Mouse (Mus musculus) heart, embryonic 10.5 days (tissue): ENCODE measurements around the gene Rnaseh2c. TPM values are rescaled to one million over a fixed set of nuclear protein-coding genes. Genes with fewer than 3 reads are reported as not detected.
A peak's percentile ranks its signal among the peaks of the same experiment; 100 is the strongest.

Source experiments
- DNase-seq: peaks from one replicate; pipeline ENCODE4 v3.0.0-alpha.2; 2017; ENCODE audit warnings: low spot score
- H3K27ac ChIP-seq: fragments of 300-500 bp; sonication (generic); 2 replicates; pipeline ENCODE4 v1.5.1; 2016; ENCODE audit warnings: mild to moderate bottlenecking
- H3K27me3 ChIP-seq: fragments of 300-500 bp; sonication (generic); 2 replicates; pipeline ENCODE4 v1.6.1; 2016; ENCODE audit warnings: mild to moderate bottlenecking; ENCODE audit not compliant: poor library complexity, insufficient read depth, severe bottlenecking
- H3K36me3 ChIP-seq: fragments of 300-500 bp; sonication (generic); 2 replicates; pipeline ENCODE4 v1.6.1; 2016; ENCODE audit warnings: mild to moderate bottlenecking, moderate library complexity
- H3K4me1 ChIP-seq: fragments of 300-500 bp; sonication (generic); 2 replicates; pipeline ENCODE4 v1.6.1; 2016; ENCODE audit warnings: mild to moderate bottlenecking
- H3K4me3 ChIP-seq: fragments of 300-500 bp; sonication (generic); 2 replicates; pipeline ENCODE4 v1.5.1; 2016; ENCODE audit warnings: mild to moderate bottlenecking, moderate library complexity
- H3K9me3 ChIP-seq: fragments of 300-500 bp; sonication (generic); 2 replicates; pipeline ENCODE4 v1.6.1; 2016; ENCODE audit warnings: mild to moderate bottlenecking, moderate library complexity
- WGBS: fragments of 180-500 bp; shearing (Covaris S2); methylation state at CpG from one replicate; pipeline ENCODE4 v1.1.7; 2016; 5-methylcytosine and 5-hydroxymethylcytosine counted together
- polyA plus RNA-seq: library from polyadenylated mRNA; unstranded; fragments of >200 nt; fragmentation: Nextera tagmentation; extraction: Ambion mirVana; gene quantifications from 2 replicates; pipeline ENCODE4 v1.2.1, GENCODE M21; 2016

The Rnaseh2c gene
- polyA plus RNA-seq, result 113 and 142 TPM in 2 replicates

GRCm38 (mm10) chr19:5601752-5602541 lies at the start of gene Rnaseh2c:
Rnaseh2c (plus strand) TSS chr19:5601873.
- Histone ChIP-seq H3K27ac (peak within 1 kb of the TSS; percentile 92), H3K4me1 (peaks cover 16% of the 10 kb centered on the region), H3K36me3 (peaks cover 43% of the 10 kb centered on the region), H3K27me3 (no peaks in the 10 kb centered on the region), H3K9me3 (no peaks in the 10 kb centered on the region), H3K4me3 (peak within 1 kb of the TSS; percentile 95)
- peak; percentile 94 for DNase-seq
- under 1% methylated on average over 64 of the region's 64 CpGs for WGBS

- Histone ChIP-seq H3K9me3 (no peaks in the 10 kb centered on the region), H3K36me3 (no peaks in the 10 kb centered on the region), H3K4me1 (peaks cover 10% of the 10 kb centered on the region), H3K4me3 (no peak overlapping the region), H3K27ac (no peak overlapping the region), H3K27me3 (peaks cover 96% of the 10 kb centered on the region)
- DNase-seq, result no peak
- WGBS, result 53% methylated on average over 8 of the region's 8 CpGs
These were observed 47.9 kb upstream of the Rnaseh2c start for GRCm38 (mm10) chr19:5553802-5554201.

- peaks cover 10% of the 10 kb centered on the region for H3K4me1 ChIP-seq
- no peak overlapping the region for H3K4me3 ChIP-seq
- H3K9me3 ChIP-seq, result no peaks in the 10 kb centered on the region
- H3K36me3 ChIP-seq, result no peaks in the 10 kb centered on the region
- WGBS, result 76% methylated on average over 14 of the region's 14 CpGs
- no peak overlapping the region for H3K27ac ChIP-seq
- peaks cover 96% of the 10 kb centered on the region for H3K27me3 ChIP-seq
- DNase-seq, result no peak
These were observed 47.5 kb upstream of the Rnaseh2c start for GRCm38 (mm10) chr19:5554212-5554611.

GRCm38 (mm10) chr19:5558169-5558568 lies 43.5 kb upstream of the Rnaseh2c start:
- Histone ChIP-seq H3K27me3 (peaks cover 98% of the 10 kb centered on the region), H3K4me3 (no peak overlapping the region), H3K27ac (no peak overlapping the region), H3K4me1 (peaks cover 24% of the 10 kb centered on the region), H3K36me3 (no peaks in the 10 kb centered on the region), H3K9me3 (no peaks in the 10 kb centered on the region)
- 53% methylated on average over 7 of the region's 7 CpGs for WGBS
- DNase-seq, result no peak

GRCm38 (mm10) chr19:5558770-5559169 lies 42.9 kb upstream of the Rnaseh2c start:
- no peaks in the 10 kb centered on the region for H3K9me3 ChIP-seq
- 61% methylated on average over 8 of the region's 8 CpGs for WGBS
- no peak overlapping the region for H3K27ac ChIP-seq
- no peaks in the 10 kb centered on the region for H3K36me3 ChIP-seq
- H3K4me1 ChIP-seq, result peaks cover 24% of the 10 kb centered on the region
- H3K27me3 ChIP-seq, result peaks cover 98% of the 10 kb centered on the region
- H3K4me3 ChIP-seq, result no peak overlapping the region
- no peak for DNase-seq

- peaks cover 98% of the 10 kb centered on the region for H3K27me3 ChIP-seq
- no peak overlapping the region for H3K27ac ChIP-seq
- H3K4me3 ChIP-seq, result peak overlapping the region; percentile 55; the same call in 1 of the 2 replicates
- no peaks in the 10 kb centered on the region for H3K36me3 ChIP-seq
- peaks cover 24% of the 10 kb centered on the region for H3K4me1 ChIP-seq
- WGBS, result 21% methylated on average over 7 of the region's 8 CpGs
- DNase-seq, result no peak
- no peaks in the 10 kb centered on the region for H3K9me3 ChIP-seq
These were observed 42.4 kb upstream of the Rnaseh2c start for GRCm38 (mm10) chr19:5559229-5559628.

- 1% methylated on average over 69 of the region's 69 CpGs for WGBS
- H3K9me3 ChIP-seq, result no peaks in the 10 kb centered on the region
- DNase-seq, result no peak
- no peaks in the 10 kb centered on the region for H3K36me3 ChIP-seq
- peaks cover 24% of the 10 kb centered on the region for H3K4me1 ChIP-seq
- no peak overlapping the region for H3K27ac ChIP-seq
- peak overlapping the region; percentile 55 for H3K4me3 ChIP-seq
- peaks cover 98% of the 10 kb centered on the region for H3K27me3 ChIP-seq
These were observed 41.8 kb upstream of the Rnaseh2c start for GRCm38 (mm10) chr19:5559631-5560456.

- Histone ChIP-seq H3K27me3 (peaks cover 100% of the 10 kb centered on the region), H3K27ac (no peak within 1 kb of the TSS), H3K36me3 (no peaks in the 10 kb centered on the region), H3K4me1 (peaks cover 24% of the 10 kb centered on the region), H3K9me3 (no peaks in the 10 kb centered on the region), H3K4me3 (peak within 1 kb of the TSS; percentile 55)
- WGBS, result under 1% methylated on average over 57 of the region's 57 CpGs
- DNase-seq, result no peak
These were observed 41.1 kb upstream of the Rnaseh2c start, which contains the start of gene Ovol1 for GRCm38 (mm10) chr19:5560457-5561041. Ovol1 (minus strand) TSS chr19:5560646.

GRCm38 (mm10) chr19:5561252-5561790 lies 40.4 kb upstream of the Rnaseh2c start:
- DNase-seq, result no peak
- peaks cover 100% of the 10 kb centered on the region for H3K27me3 ChIP-seq
- no peak overlapping the region for H3K27ac ChIP-seq
- no peaks in the 10 kb centered on the region for H3K9me3 ChIP-seq
- H3K4me3 ChIP-seq, result peak overlapping the region; percentile 55
- H3K4me1 ChIP-seq, result peaks cover 24% of the 10 kb centered on the region
- no peaks in the 10 kb centered on the region for H3K36me3 ChIP-seq
- 16% methylated on average over 10 of the region's 10 CpGs for WGBS

- no peak overlapping the region for H3K4me3 ChIP-seq
- no peak overlapping the region for H3K27ac ChIP-seq
- no peaks in the 10 kb centered on the region for H3K36me3 ChIP-seq
- WGBS, result 49% methylated on average over 3 of the region's 3 CpGs
- H3K4me1 ChIP-seq, result peaks cover 26% of the 10 kb centered on the region
- H3K27me3 ChIP-seq, result peaks cover 100% of the 10 kb centered on the region
- no peak for DNase-seq
- H3K9me3 ChIP-seq, result no peaks in the 10 kb centered on the region
These were observed 39.8 kb upstream of the Rnaseh2c start for GRCm38 (mm10) chr19:5561886-5562285.

- no peak for DNase-seq
- H3K36me3 ChIP-seq, result no peaks in the 10 kb centered on the region
- no peak overlapping the region for H3K27ac ChIP-seq
- H3K27me3 ChIP-seq, result peaks cover 94% of the 10 kb centered on the region
- H3K4me1 ChIP-seq, result peaks cover 35% of the 10 kb centered on the region
- no peak overlapping the region for H3K4me3 ChIP-seq
- WGBS, result 84% methylated on average over 10 of the region's 10 CpGs
- no peaks in the 10 kb centered on the region for H3K9me3 ChIP-seq
These were observed 38.9 kb upstream of the Rnaseh2c start for GRCm38 (mm10) chr19:5562776-5563175.

GRCm38 (mm10) chr19:5566316-5566715 lies 35.4 kb upstream of the Rnaseh2c start:
- no peaks in the 10 kb centered on the region for H3K9me3 ChIP-seq

More at GRCm38 (mm10) chr19:5566316-5566715, 35.4 kb upstream of the Rnaseh2c start:
- peaks cover 17% of the 10 kb centered on the region for H3K36me3 ChIP-seq
- no peak for DNase-seq
- WGBS, result 53% methylated on average over 5 of the region's 5 CpGs
- no peak overlapping the region for H3K27ac ChIP-seq
- H3K4me3 ChIP-seq, result no peak overlapping the region
- H3K27me3 ChIP-seq, result peaks cover 83% of the 10 kb centered on the region
- H3K4me1 ChIP-seq, result peaks cover 25% of the 10 kb centered on the region
